Mouse (Mus musculus) hindbrain, embryonic 16.5 days (tissue): Measurements from ENCODE around the gene RPS10-NUDT3. TPM values are rescaled to one million over a fixed set of nuclear protein-coding genes. Genes with fewer than 3 reads are reported as not detected.
A peak's percentile ranks its signal among the peaks of the same experiment; 100 is the strongest.
"Not testable (repeated sequence)": the region's sequence is repeated elsewhere in the genome, so short reads cannot be mapped to it uniquely, and the experiment has no call there.

Experiments
- ATAC-seq: fragments of 200-750 bp; cut with Nextera tagmentation; 2 replicates; pipeline ENCODE4 v1.8.0; 2017; ENCODE audit warnings: moderate TSS enrichment, moderate library complexity
- H3K27ac ChIP-seq: fragments of 300-500 bp; sonication (generic); 2 replicates; pipeline ENCODE4 v1.5.1; 2014; ENCODE audit warnings: low read depth, mild to moderate bottlenecking, control low read depth, low read length, moderate library complexity
- H3K27me3 ChIP-seq: fragments of 300-500 bp; sonication (generic); replicated peaks from 2 replicates; pipeline ENCODE4 v1.6.1; 2014; ENCODE audit warnings: low read length; ENCODE audit not compliant: control insufficient read depth, insufficient read depth
- H3K36me3 ChIP-seq: fragments of 300-500 bp; sonication (generic); 2 replicates; pipeline ENCODE4 v1.6.1; 2014; ENCODE audit warnings: mild to moderate bottlenecking, low read length, moderate library complexity, mixed read lengths; ENCODE audit not compliant: control insufficient read depth, insufficient read depth
- H3K4me1 ChIP-seq: fragments of 300-500 bp; sonication (generic); 2 replicates; pipeline ENCODE4 v1.6.1; 2014; ENCODE audit warnings: low read depth, low read length; ENCODE audit not compliant: control insufficient read depth, insufficient read depth
- H3K4me2 ChIP-seq: fragments of 300-500 bp; sonication (generic); 2 replicates; pipeline ENCODE4 v1.6.1; 2014; ENCODE audit warnings: mild to moderate bottlenecking, low read length, control low read depth, moderate library complexity
- H3K4me3 ChIP-seq: fragments of 300-500 bp; sonication (generic); 2 replicates; pipeline ENCODE4 v1.5.1; 2014; ENCODE audit warnings: mild to moderate bottlenecking, low read length, control low read depth, moderate library complexity
- H3K9ac ChIP-seq: fragments of 300-500 bp; sonication (generic); 2 replicates; pipeline ENCODE4 v1.6.1; 2014; ENCODE audit warnings: low read depth, mild to moderate bottlenecking, control low read depth, low read length, moderate library complexity
- H3K9me3 ChIP-seq: fragments of 300-500 bp; sonication (generic); 2 replicates; pipeline ENCODE4 v1.6.1; 2014; ENCODE audit warnings: mild to moderate bottlenecking, low read length, moderate library complexity; ENCODE audit not compliant: control insufficient read depth
- WGBS: fragments of 180-500 bp; shearing (Covaris S2); extraction: QIAGEN DNeasy Blood & Tissue Kit; methylation state at CpG from one replicate; pipeline ENCODE4 v1.1.7; 2014; 5-methylcytosine and 5-hydroxymethylcytosine counted together
- polyA plus RNA-seq: library from polyadenylated mRNA; unstranded; fragments of >200 nt; fragmentation: Nextera tagmentation; extraction: Ambion mirVana; gene quantifications from 2 replicates; pipeline ENCODE4 v1.2.1, GENCODE M21; 2015

Gene RPS10-NUDT3
- polyA plus RNA-seq, 1 experiment from 2014 or later = not detected

- WGBS = 34% methylated on average over 2 of the region's 2 CpGs
- Histone ChIP-seq H3K9ac (no peak overlapping the region), H3K4me2 (no peak overlapping the region), H3K4me1 (peaks cover 10% of the 10 kb centered on the region), H3K36me3 (no peaks in the 10 kb centered on the region), H3K9me3 (no peaks in the 10 kb centered on the region), H3K4me3 (no peak overlapping the region), H3K27ac (no peak overlapping the region), H3K27me3 (no peaks in the 10 kb centered on the region)
- ATAC-seq = no peak
Observed at GRCm38 (mm10) chr17:27644572-27644971, 9.6 kb upstream of the RPS10-NUDT3 start.

GRCm38 (mm10) chr17:27643756-27644155 is 8.7 kb upstream of the RPS10-NUDT3 start:
- H3K9me3 ChIP-seq = no peaks in the 10 kb centered on the region
- peaks cover 10% of the 10 kb centered on the region for H3K4me1 ChIP-seq
- no peaks in the 10 kb centered on the region for H3K36me3 ChIP-seq
- H3K9ac ChIP-seq = no peak overlapping the region
- 84% methylated on average over 9 of the region's 9 CpGs for WGBS
- ATAC-seq = no peak
- H3K4me3 ChIP-seq = no peak overlapping the region
- H3K4me2 ChIP-seq = no peak overlapping the region
- H3K27me3 ChIP-seq = no peaks in the 10 kb centered on the region
- peak overlapping the region; percentile 45; the same call in 1 of the 2 replicates for H3K27ac ChIP-seq

- ATAC-seq = no peak; the same call in 1 of the 2 replicates
- no peak overlapping the region for H3K4me3 ChIP-seq
- peak overlapping the region; percentile 87 for H3K27ac ChIP-seq
- peaks cover 10% of the 10 kb centered on the region for H3K4me1 ChIP-seq
- no peaks in the 10 kb centered on the region for H3K27me3 ChIP-seq
- WGBS = 26% methylated on average over 6 of the region's 6 CpGs
- H3K4me2 ChIP-seq = peak overlapping the region; percentile 39
- no peaks in the 10 kb centered on the region for H3K9me3 ChIP-seq
- no peak overlapping the region for H3K9ac ChIP-seq
- H3K36me3 ChIP-seq = no peaks in the 10 kb centered on the region
Observed at GRCm38 (mm10) chr17:27643101-27643500, 8.1 kb upstream of the RPS10-NUDT3 start.

GRCm38 (mm10) chr17:27642491-27643062 is 7.6 kb upstream of the RPS10-NUDT3 start:
- H3K36me3 ChIP-seq = no peaks in the 10 kb centered on the region
- no peaks in the 10 kb centered on the region for H3K27me3 ChIP-seq
- H3K9ac ChIP-seq = peak overlapping the region; percentile 52
- no peak overlapping the region for H3K4me3 ChIP-seq
- peak; percentile 91 for ATAC-seq
- peak overlapping the region; percentile 87 for H3K27ac ChIP-seq
- H3K9me3 ChIP-seq = no peaks in the 10 kb centered on the region
- WGBS = 6% methylated on average over 12 of the region's 12 CpGs
- H3K4me1 ChIP-seq = peaks cover 10% of the 10 kb centered on the region
- peak overlapping the region; percentile 39 for H3K4me2 ChIP-seq

- peaks cover 16% of the 10 kb centered on the region for H3K4me1 ChIP-seq
- H3K27ac ChIP-seq, H3K36me3 ChIP-seq, H3K9me3 ChIP-seq, H3K9ac ChIP-seq, H3K4me2 ChIP-seq, H3K27me3 ChIP-seq, ATAC-seq, H3K4me3 ChIP-seq: not testable (repeated sequence)
- 89% methylated on average over 6 of the region's 6 CpGs for WGBS
Observed at GRCm38 (mm10) chr17:27639851-27640250, 4.8 kb upstream of the RPS10-NUDT3 start.

GRCm38 (mm10) chr17:27638921-27639332 is 3.9 kb upstream of the RPS10-NUDT3 start:
- no peak overlapping the region for H3K27ac ChIP-seq
- H3K9me3 ChIP-seq = no peaks in the 10 kb centered on the region
- no peaks in the 10 kb centered on the region for H3K27me3 ChIP-seq
- no peaks in the 10 kb centered on the region for H3K36me3 ChIP-seq
- H3K4me2 ChIP-seq = no peak overlapping the region
- 72% methylated on average over 20 of the region's 20 CpGs for WGBS
- ATAC-seq = no peak
- H3K4me1 ChIP-seq = peaks cover 17% of the 10 kb centered on the region
- no peak overlapping the region for H3K4me3 ChIP-seq
- H3K9ac ChIP-seq = no peak overlapping the region

GRCm38 (mm10) chr17:27637333-27637732 is 2.3 kb upstream of the RPS10-NUDT3 start:
- 55% methylated on average over 9 of the region's 9 CpGs for WGBS
- H3K36me3 ChIP-seq = peaks cover 5% of the 10 kb centered on the region; the same call in 1 of the 2 replicates
- H3K27me3 ChIP-seq = no peaks in the 10 kb centered on the region
- no peak overlapping the region for H3K27ac ChIP-seq
- H3K4me3 ChIP-seq = no peak overlapping the region
- ATAC-seq = no peak
- H3K9me3 ChIP-seq = no peaks in the 10 kb centered on the region
- H3K9ac ChIP-seq = no peak overlapping the region
- no peak overlapping the region for H3K4me2 ChIP-seq
- H3K4me1 ChIP-seq = peaks cover 21% of the 10 kb centered on the region

- Histone ChIP-seq H3K4me3 (peak within 1 kb of the TSS; percentile 73), H3K27ac (peak within 1 kb of the TSS; percentile 65), H3K4me1 (peaks cover 20% of the 10 kb centered on the region), H3K9ac (peak within 1 kb of the TSS; percentile 60; the same call in 1 of the 2 replicates), H3K27me3 (no peaks in the 10 kb centered on the region), H3K4me2 (peak within 1 kb of the TSS; percentile 53), H3K36me3 (peaks cover 14% of the 10 kb centered on the region; the same call in 1 of the 2 replicates), H3K9me3 (no peaks in the 10 kb centered on the region)
- 33% methylated on average over 18 of the region's 18 CpGs for WGBS
- ATAC-seq = no peak
Observed at GRCm38 (mm10) chr17:27636132-27637020, 1.4 kb upstream of the RPS10-NUDT3 start, which contains the start of gene Rps10. TSS of gene Rps10 (minus strand) at chr17:27636669.

GRCm38 (mm10) chr17:27635575-27635903 is 517 bp upstream of the RPS10-NUDT3 start:
- not testable (repeated sequence) for H3K27me3 ChIP-seq, H3K9me3 ChIP-seq, ATAC-seq
- peak overlapping the region; percentile 65 for H3K27ac ChIP-seq
- peaks cover 20% of the 10 kb centered on the region for H3K4me1 ChIP-seq
- 51% methylated on average over 9 of the region's 9 CpGs for WGBS
- H3K9ac ChIP-seq = peak overlapping the region; percentile 60
- peak overlapping the region; percentile 53 for H3K4me2 ChIP-seq
- H3K36me3 ChIP-seq = peaks cover 22% of the 10 kb centered on the region
- peak overlapping the region; percentile 73 for H3K4me3 ChIP-seq
